Mouse (Mus musculus) embryonic facial prominence, embryonic 10.5 days (tissue): ENCODE data around the gene Gm49368. TPM values are rescaled to one million over a fixed set of nuclear protein-coding genes. Genes with fewer than 3 reads are reported as not detected.
"Not testable (repeated sequence)": the region's sequence is repeated elsewhere in the genome, so short reads cannot be mapped to it uniquely, and the experiment has no call there.

Experiments
- DNase-seq: peaks from one replicate; pipeline ENCODE4 v3.0.0-alpha.2; 2017; ENCODE audit warnings: low spot score
- H3K27ac ChIP-seq: fragments of 300-500 bp; sonication (generic); replicated peaks from 2 replicates; pipeline ENCODE4 v1.5.1; 2016; ENCODE audit warnings: mild to moderate bottlenecking
- H3K27me3 ChIP-seq: fragments of 300-500 bp; sonication (generic); replicated peaks from 2 replicates; pipeline ENCODE4 v1.6.1; 2016; ENCODE audit warnings: low read depth, mild to moderate bottlenecking; ENCODE audit not compliant: poor library complexity, severe bottlenecking
- H3K36me3 ChIP-seq: fragments of 300-500 bp; sonication (generic); replicated peaks from 2 replicates; pipeline ENCODE4 v1.6.1; 2016; ENCODE audit warnings: mild to moderate bottlenecking, moderate library complexity
- H3K4me1 ChIP-seq: fragments of 300-500 bp; sonication (generic); 2 replicates; pipeline ENCODE4 v1.6.1; 2016
- H3K4me3 ChIP-seq: fragments of 300-500 bp; sonication (generic); 2 replicates; pipeline ENCODE4 v1.5.1; 2016; ENCODE audit warnings: mild to moderate bottlenecking, moderate library complexity
- H3K9me3 ChIP-seq: fragments of 300-500 bp; sonication (generic); 2 replicates; pipeline ENCODE4 v1.6.1; 2016; ENCODE audit warnings: mild to moderate bottlenecking
- WGBS: fragments of 180-500 bp; shearing (Covaris S2); methylation state at CpG from one replicate; pipeline ENCODE4 v1.1.7; 2016; 5-methylcytosine and 5-hydroxymethylcytosine counted together
- polyA plus RNA-seq: library from polyadenylated mRNA; unstranded; fragments of >200 nt; fragmentation: Nextera tagmentation; extraction: Ambion mirVana; gene quantifications from 2 replicates; pipeline ENCODE4 v1.2.1, GENCODE M21; 2016

Gm49368 gene
- polyA plus RNA-seq, 1 experiment from 2014 or later: not detected

DNA sequence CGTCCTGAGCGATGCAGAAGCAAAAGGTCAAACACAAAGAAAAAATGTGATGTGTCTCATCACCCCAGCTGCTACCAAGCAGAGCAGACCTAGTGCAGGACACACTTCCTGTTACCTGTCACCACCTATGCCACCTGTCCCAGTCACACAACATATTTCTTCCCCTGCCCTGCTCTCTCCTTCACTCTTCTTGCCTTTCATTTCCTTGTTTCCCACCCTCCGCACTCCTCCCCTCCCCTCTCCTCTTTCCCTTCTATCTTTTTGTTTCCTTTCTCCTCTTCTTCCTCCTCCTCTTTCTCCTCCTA lies 29.5 kb upstream of the Gm49368 start:
- no peaks in the 10 kb centered on the region for H3K4me1 ChIP-seq
- H3K27me3 ChIP-seq: no peaks in the 10 kb centered on the region
- H3K4me3 ChIP-seq: no peak overlapping the region
- 96% methylated on average over 3 of the region's 3 CpGs for WGBS
- no peak overlapping the region for H3K27ac ChIP-seq
- no peaks in the 10 kb centered on the region for H3K36me3 ChIP-seq
- DNase-seq: no peak
- H3K9me3 ChIP-seq: no peaks in the 10 kb centered on the region

DNA sequence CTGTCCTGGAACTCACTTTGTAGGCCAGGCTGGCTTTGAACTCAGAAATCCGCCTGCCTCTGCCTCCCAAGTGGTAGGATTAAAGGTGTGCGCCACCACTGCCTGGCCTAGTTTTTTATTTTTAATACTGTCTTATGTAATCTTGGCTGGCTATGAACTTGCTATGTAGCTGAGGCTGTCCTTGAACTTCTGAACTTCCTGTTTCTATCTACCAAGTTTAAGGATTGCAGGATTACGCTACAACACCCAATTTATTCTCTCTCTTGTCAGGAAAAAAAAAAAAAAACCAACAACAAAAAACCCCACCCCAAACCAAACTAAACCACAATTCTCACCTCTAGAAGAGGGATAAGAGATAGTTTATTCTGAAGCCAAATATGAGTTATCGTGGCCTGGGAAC lies 28.9 kb upstream of the Gm49368 start:
- Histone ChIP-seq H3K27ac (no peak overlapping the region), H3K4me3 (no peak overlapping the region), H3K36me3 (no peaks in the 10 kb centered on the region), H3K4me1 (no peaks in the 10 kb centered on the region), H3K27me3 (no peaks in the 10 kb centered on the region), H3K9me3 (no peaks in the 10 kb centered on the region)
- 93% methylated on average over 4 of the region's 4 CpGs for WGBS
- no peak for DNase-seq

DNA sequence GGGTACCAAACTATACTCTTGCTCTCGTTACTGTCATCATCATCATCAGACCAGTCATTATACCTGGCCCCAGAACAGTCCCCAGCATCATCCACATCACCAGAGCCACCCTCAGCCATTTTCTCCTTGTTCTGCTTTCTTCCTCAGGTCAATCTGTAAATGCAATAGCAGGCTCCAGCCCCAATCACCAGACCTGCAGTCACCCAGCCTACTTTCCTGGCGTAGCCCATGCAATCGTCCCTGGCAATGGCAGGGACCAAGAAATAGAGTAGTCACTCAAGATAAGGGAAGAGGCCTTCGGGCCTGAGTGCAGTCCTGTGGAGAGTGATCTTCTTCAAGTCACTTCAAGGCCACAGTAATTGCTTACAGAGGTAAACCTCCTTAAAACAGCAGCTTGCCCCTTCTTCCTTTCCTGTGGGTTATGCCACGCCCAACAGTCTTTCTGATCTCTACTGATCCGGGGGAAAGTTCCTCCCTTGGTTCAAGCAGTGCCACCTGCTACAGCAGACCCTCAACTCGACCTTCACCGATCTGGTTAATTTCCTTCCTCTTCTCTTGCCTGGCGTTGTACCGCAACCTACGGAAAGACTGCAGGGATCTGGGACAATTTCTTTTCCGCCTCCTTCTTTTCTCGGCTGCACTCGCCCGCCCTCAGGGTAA lies 20.2 kb upstream of the Gm49368 start:
- H3K4me1 ChIP-seq, H3K4me3 ChIP-seq, H3K36me3 ChIP-seq, H3K9me3 ChIP-seq, H3K27ac ChIP-seq, DNase-seq, H3K27me3 ChIP-seq: not testable (repeated sequence)
- 78% methylated on average over 15 of the region's 15 CpGs for WGBS

DNA sequence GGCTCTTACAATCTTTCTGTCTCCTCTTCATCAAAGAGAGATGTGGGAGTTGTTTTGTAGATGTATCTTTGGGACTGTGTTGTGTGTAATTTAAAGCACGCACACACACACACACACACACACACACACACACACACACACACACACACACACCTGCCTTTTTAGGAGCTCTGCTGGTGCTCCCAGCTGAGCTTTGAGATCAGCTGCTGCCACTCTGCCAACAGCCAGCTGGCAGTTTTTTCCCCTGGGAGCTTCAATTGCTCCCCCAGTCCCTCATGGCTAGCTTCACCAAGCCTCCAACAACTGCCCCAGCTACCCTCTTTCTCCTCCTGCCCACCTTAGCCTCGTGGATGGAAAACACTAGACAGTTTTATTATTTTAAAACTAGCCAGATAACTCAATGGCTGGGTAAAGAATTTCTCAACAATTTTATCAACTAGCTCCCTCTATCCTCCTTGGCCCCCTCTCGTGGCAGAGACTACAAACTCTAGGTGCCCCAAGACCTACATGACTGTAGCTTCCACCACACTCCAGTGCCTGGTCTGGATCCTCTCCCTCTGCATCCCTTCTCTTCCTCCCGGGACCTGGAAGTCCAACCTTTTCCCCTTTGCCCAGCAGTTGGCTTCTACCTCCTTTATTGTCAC lies 18.2 kb upstream of the Gm49368 start:
- Histone ChIP-seq H3K4me1 (no peaks in the 10 kb centered on the region), H3K9me3 (no peaks in the 10 kb centered on the region), H3K36me3 (no peaks in the 10 kb centered on the region), H3K4me3 (no peak overlapping the region), H3K27ac (no peak overlapping the region), H3K27me3 (no peaks in the 10 kb centered on the region)
- DNase-seq: no peak
- 70% methylated on average over 4 of the region's 4 CpGs for WGBS

DNA sequence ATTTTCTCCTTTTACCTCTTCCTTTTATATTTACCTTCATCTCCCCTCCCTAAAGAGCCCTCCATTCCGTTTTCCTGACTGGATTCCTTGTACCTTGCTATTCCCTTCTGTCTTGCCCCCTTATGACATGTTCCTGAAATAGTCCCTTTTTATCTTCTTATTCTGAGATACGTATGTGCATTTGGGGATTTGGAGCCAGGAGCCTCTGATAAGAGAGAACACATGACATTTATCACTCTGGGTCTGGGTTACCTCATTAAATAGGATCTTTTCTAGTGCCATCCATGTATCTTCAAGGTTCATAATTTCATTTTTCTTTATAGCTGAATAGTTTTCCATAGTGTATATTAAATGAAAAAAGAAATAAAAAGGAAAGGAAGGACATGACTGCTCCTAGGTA lies 16.8 kb upstream of the Gm49368 start:
- Histone ChIP-seq H3K4me3 (no peak overlapping the region), H3K27me3 (no peaks in the 10 kb centered on the region), H3K27ac (no peak overlapping the region), H3K4me1 (peaks cover 1% of the 10 kb centered on the region; the same call in 1 of the 2 replicates), H3K36me3 (no peaks in the 10 kb centered on the region), H3K9me3 (no peaks in the 10 kb centered on the region)
- 74% methylated on average over 2 of the region's 2 CpGs for WGBS
- DNase-seq: no peak

DNA sequence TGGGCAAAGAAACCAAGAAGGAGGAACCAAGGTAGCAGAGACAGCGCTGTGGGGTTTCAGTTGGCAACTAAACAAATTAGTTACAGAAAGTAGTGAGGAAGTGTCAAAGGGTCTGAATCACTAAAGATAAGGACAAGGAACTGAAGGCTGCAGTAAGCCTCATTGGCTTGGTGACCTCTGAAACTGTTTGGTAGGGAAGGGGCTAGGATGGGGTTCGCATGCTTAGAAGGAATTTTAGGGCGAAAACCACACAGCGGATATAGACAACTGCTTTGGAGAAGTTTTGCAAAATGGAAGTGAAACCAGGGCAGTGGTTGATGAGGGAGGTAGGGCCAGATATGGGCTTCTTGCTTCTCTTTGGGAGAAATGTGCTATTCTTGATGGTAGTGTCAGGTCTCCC lies 13.7 kb upstream of the Gm49368 start:
- 94% methylated on average over 4 of the region's 4 CpGs for WGBS
- Histone ChIP-seq H3K4me3 (no peak overlapping the region), H3K4me1 (peaks cover 2% of the 10 kb centered on the region; the same call in 1 of the 2 replicates), H3K9me3 (no peaks in the 10 kb centered on the region), H3K27ac (no peak overlapping the region), H3K27me3 (no peaks in the 10 kb centered on the region), H3K36me3 (no peaks in the 10 kb centered on the region)
- DNase-seq: no peak

DNA sequence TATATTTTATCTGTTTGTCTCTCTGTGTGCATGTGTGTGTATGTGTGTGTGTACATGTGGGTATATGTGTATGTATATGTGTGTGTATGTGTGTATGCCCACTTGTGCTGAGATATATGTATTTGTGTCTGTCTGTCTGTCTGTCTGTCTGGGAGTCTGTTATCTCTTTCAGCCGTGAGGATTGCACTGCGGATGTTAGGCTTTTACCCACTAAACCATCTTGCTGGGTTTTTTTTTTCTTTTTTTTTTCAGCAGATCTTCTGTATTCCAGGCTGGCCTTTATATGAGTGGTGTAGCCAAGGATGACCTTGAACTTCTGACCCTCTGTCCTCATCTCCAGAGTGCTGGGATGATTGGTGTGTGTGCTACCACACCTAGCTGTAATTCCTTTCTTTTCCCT lies 13.2 kb upstream of the Gm49368 start:
- 89% methylated on average over 2 of the region's 2 CpGs for WGBS
- H3K36me3 ChIP-seq: no peaks in the 10 kb centered on the region
- H3K27me3 ChIP-seq: no peaks in the 10 kb centered on the region
- no peak overlapping the region for H3K4me3 ChIP-seq
- peaks cover 2% of the 10 kb centered on the region; the same call in 1 of the 2 replicates for H3K4me1 ChIP-seq
- H3K9me3 ChIP-seq: no peaks in the 10 kb centered on the region
- no peak for DNase-seq
- no peak overlapping the region for H3K27ac ChIP-seq

DNA sequence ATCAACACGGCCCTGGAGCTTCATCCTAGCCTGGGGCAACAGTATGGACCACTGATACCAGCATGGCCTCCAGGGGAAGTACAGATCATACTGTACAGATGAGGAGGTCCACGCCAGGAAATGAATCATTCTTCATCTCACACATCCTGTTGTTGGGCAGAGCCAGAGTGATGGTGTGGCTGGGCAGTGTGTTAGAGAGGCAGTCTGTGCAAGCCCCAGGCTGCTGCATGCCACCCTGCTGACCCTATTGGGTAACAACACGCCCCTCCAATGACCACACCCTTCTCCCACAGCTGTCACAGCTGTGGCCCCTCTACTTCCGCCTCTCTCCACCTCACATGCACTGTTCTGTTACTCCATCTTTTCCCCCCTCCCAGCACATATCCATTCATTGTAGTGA lies 11.7 kb upstream of the Gm49368 start:
- Histone ChIP-seq H3K36me3 (no peaks in the 10 kb centered on the region), H3K4me1 (peaks cover 2% of the 10 kb centered on the region; the same call in 1 of the 2 replicates), H3K9me3 (no peaks in the 10 kb centered on the region), H3K27ac (no peak overlapping the region), H3K4me3 (no peak overlapping the region), H3K27me3 (no peaks in the 10 kb centered on the region)
- DNase-seq: no peak
- WGBS: 65% methylated on average over 4 of the region's 4 CpGs

DNA sequence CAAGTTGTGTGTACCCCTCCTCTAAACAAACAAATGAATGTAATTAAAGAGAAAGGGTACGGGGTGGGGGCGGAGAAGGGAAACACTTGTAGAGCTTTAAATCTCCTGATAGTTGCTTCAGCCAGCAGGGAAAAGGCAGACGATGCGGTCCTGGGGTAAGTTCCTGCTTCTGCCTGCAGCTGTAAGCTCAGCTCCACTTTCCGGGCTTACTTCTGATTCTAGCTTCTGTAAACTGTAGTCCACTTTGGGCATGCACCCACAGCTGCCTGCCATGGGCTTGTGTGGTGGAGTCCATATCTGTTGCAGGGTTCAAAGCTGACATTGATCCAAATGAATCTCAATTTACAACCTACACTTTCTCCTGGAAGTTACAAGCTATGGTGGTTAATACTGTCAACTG lies 9.4 kb upstream of the Gm49368 start:
- Histone ChIP-seq H3K4me3 (no peak overlapping the region), H3K9me3 (no peaks in the 10 kb centered on the region), H3K4me1 (peaks cover 2% of the 10 kb centered on the region; the same call in 1 of the 2 replicates), H3K27ac (no peak overlapping the region), H3K36me3 (no peaks in the 10 kb centered on the region), H3K27me3 (no peaks in the 10 kb centered on the region)
- WGBS: 83% methylated on average over 5 of the region's 5 CpGs
- no peak for DNase-seq

DNA sequence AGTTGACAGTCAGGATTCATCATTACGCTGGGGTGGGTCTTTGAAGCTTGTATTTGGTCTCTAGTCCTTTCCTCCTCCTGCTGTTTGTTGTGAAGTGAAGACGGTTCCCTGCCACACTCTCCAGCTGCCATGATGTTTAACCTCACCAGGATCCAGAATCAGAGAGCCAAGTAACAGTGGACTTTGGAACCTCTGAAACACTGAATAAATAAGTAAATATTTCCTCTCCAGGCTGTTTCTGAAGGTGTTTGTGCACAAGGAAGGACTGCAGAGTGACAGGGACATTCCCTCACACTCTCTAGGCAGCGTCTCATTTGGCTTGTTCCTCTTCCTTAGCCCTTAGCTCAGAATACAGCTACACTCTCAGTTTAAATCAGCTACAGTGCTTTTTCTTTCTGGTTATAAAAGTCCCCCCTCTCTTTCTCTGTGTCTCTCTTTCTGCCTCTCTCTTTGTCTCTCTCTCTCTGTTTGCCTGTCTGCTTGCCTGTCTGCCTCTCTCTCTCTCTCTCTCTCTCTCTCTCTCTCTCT lies 5.5 kb upstream of the Gm49368 start:
- Histone ChIP-seq H3K27me3 (no peaks in the 10 kb centered on the region), H3K27ac (no peak overlapping the region), H3K4me1 (no peaks in the 10 kb centered on the region), H3K36me3 (no peaks in the 10 kb centered on the region), H3K9me3 (no peaks in the 10 kb centered on the region), H3K4me3 (no peak overlapping the region)
- 73% methylated on average over 3 of the region's 3 CpGs for WGBS
- DNase-seq: no peak

DNA sequence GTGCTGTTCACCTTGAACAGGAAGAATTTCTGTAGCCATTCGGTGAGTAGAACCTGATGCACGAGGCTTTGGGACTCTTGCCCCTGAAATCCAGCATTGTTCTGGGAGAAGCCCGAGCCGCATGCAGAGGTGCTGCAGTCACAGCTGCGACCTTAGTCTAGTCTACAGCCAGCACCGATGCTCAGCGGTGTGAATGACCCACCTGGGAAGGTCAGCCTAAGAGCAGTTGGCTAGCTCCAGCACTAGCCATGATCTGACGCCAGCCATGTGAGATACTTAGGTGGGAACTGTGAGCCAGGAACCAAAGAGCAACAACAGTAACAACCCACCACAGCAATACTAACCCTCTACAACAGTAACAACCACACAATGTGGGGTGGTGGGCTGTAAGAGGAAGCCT lies 4.6 kb upstream of the Gm49368 start:
- no peaks in the 10 kb centered on the region for H3K27me3 ChIP-seq
- no peak overlapping the region for H3K4me3 ChIP-seq
- no peak overlapping the region for H3K27ac ChIP-seq
- no peaks in the 10 kb centered on the region for H3K9me3 ChIP-seq
- 79% methylated on average over 8 of the region's 8 CpGs for WGBS
- no peak for DNase-seq
- no peaks in the 10 kb centered on the region for H3K4me1 ChIP-seq
- no peaks in the 10 kb centered on the region for H3K36me3 ChIP-seq

DNA sequence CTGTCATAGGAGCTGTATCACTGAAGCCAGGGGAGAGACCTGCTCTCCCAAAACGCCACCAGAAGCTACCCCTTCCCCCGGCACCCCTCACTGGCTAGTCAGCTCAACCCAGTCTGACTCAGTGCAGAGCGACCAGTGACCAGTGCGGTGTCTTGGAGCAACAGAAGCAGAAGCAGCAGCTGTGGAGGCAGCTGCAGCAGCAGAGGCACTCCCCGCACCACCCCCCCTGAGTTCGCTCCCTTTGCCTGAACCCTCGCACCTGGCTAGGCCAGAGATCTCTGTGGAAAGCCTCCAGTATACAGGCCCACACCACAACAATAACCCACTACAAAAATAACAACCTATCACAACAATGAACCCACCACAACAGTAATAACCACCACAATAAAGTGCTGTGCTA lies 3.9 kb upstream of the Gm49368 start:
- no peak overlapping the region for H3K27ac ChIP-seq
- no peaks in the 10 kb centered on the region for H3K4me1 ChIP-seq
- no peaks in the 10 kb centered on the region for H3K9me3 ChIP-seq
- H3K27me3 ChIP-seq: no peaks in the 10 kb centered on the region
- no peak for DNase-seq
- whole genome bisulfite sequencing: 75% methylated on average over 7 of the region's 7 CpGs
- H3K4me3 ChIP-seq: no peak overlapping the region
- no peaks in the 10 kb centered on the region for H3K36me3 ChIP-seq

DNA sequence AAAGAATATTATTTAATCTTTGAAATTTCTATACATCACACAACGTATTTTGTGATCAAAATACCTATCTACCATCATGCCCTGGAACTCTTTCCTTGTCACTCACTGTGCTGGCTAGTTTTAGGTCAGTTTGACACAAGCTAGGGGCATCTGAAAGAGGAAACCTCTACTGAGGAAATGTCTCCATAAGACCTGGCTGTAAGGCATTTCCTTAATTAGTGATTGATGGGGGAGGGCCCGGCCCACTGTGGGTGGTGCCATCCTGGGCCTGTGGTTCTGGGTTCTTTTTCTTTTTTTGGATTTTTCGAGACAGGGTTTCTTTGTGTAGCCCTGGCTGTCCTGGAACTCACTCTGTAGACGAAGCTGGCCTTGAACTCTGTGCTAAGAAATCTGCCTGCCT lies 3.4 kb upstream of the Gm49368 start:
- H3K9me3 ChIP-seq: no peaks in the 10 kb centered on the region
- no peaks in the 10 kb centered on the region for H3K36me3 ChIP-seq
- no peaks in the 10 kb centered on the region for H3K27me3 ChIP-seq
- no peak overlapping the region for H3K4me3 ChIP-seq
- 79% methylated on average over 4 of the region's 4 CpGs for whole genome bisulfite sequencing
- H3K27ac ChIP-seq: no peak overlapping the region
- DNase-seq: no peak
- H3K4me1 ChIP-seq: no peaks in the 10 kb centered on the region
